Mouse (Mus musculus): ENCODE measurements around the gene Atp6v0a4. TPM values are rescaled to one million over a fixed set of nuclear protein-coding genes. Genes with fewer than 3 reads are reported as not detected.

Gene Atp6v0a4
- polyA plus RNA-seq, 1 experiment from 2014 or later: 0.38 TPM

- Histone ChIP-seq H3K4me2 (ENCODE audit: low read length) (no peak overlapping the region), H3K4me1 (ENCODE audit: control insufficient read depth in 2 of 2, insufficient read depth in 2 of 2, low read length in 2 of 2) (peaks cover 3 to 10% of the 10 kb centered on the region in 2 experiments; a peak in 2 of 4 replicates), H3K4me3 (ENCODE audit: control insufficient read depth in 1 of 2, insufficient read depth in 1 of 2, low read depth in 1 of 2, low read length in 2 of 2) (no peak overlapping the region), H3K27me3 (ENCODE audit: control insufficient read depth, insufficient read depth, low read length) (no peaks in the 10 kb centered on the region), H3K27ac (replicated peaks in 1 of 2; ENCODE audit: control insufficient read depth in 1 of 2, insufficient read depth in 1 of 2, low read depth in 2 of 2, low read length in 2 of 2) (peak overlapping the region; percentile 19 to 24; a peak in 1 of 4 replicates), H3K36me3 (ENCODE audit: control insufficient read depth, insufficient read depth, low read length) (no peaks in the 10 kb centered on the region), H3K9me3 (ENCODE audit: control insufficient read depth, low read length) (no peaks in the 10 kb centered on the region), H3K9ac (ENCODE audit: low read length) (no peak overlapping the region)
- WGBS: 70% methylated on average over 5 of the region's 5 CpGs
- ATAC-seq (ENCODE audit: insufficient number of reproducible peaks, insufficient read depth, low FRiP score, low read depth): no peak
Measured at GRCm38 (mm10) chr6:38032801-38033566, 91.4 kb downstream of the Atp6v0a4 start.

- Histone ChIP-seq H3K9me3 (ENCODE audit: control insufficient read depth, low read length) (no peaks in the 10 kb centered on the region), H3K9ac (ENCODE audit: low read length) (no peak overlapping the region), H3K27me3 (ENCODE audit: control insufficient read depth, insufficient read depth, low read length) (no peaks in the 10 kb centered on the region), H3K4me1 (ENCODE audit: control insufficient read depth in 2 of 2, insufficient read depth in 2 of 2, low read length in 2 of 2) (peaks cover 3 to 10% of the 10 kb centered on the region in 2 experiments; a peak in 2 of 4 replicates), H3K4me2 (ENCODE audit: low read length) (no peak overlapping the region), H3K27ac (replicated peaks in 1 of 2; ENCODE audit: control insufficient read depth in 1 of 2, insufficient read depth in 1 of 2, low read depth in 2 of 2, low read length in 2 of 2) (no peak overlapping the region), H3K36me3 (ENCODE audit: control insufficient read depth, insufficient read depth, low read length) (no peaks in the 10 kb centered on the region), H3K4me3 (ENCODE audit: control insufficient read depth in 1 of 2, insufficient read depth in 1 of 2, low read depth in 1 of 2, low read length in 2 of 2) (no peak overlapping the region)
- WGBS: 36% methylated on average over 7 of the region's 7 CpGs
- no peak for ATAC-seq (ENCODE audit: insufficient number of reproducible peaks, insufficient read depth, low FRiP score, low read depth)
Measured at GRCm38 (mm10) chr6:38031924-38032540, 92.4 kb downstream of the Atp6v0a4 start.

- WGBS: 47% methylated on average over 2 of the region's 2 CpGs
- Histone ChIP-seq H3K4me1 (ENCODE audit: control insufficient read depth in 2 of 2, insufficient read depth in 2 of 2, low read length in 2 of 2) (peaks cover 3 to 10% of the 10 kb centered on the region in 2 experiments; a peak in 2 of 4 replicates), H3K27me3 (ENCODE audit: control insufficient read depth, insufficient read depth, low read length) (no peaks in the 10 kb centered on the region), H3K4me3 (ENCODE audit: control insufficient read depth in 1 of 2, insufficient read depth in 1 of 2, low read depth in 1 of 2, low read length in 2 of 2) (no peak overlapping the region), H3K4me2 (ENCODE audit: low read length) (no peak overlapping the region), H3K9ac (ENCODE audit: low read length) (no peak overlapping the region), H3K27ac (replicated peaks in 1 of 2; ENCODE audit: control insufficient read depth in 1 of 2, insufficient read depth in 1 of 2, low read depth in 2 of 2, low read length in 2 of 2) (no peak overlapping the region), H3K9me3 (ENCODE audit: control insufficient read depth, low read length) (no peaks in the 10 kb centered on the region), H3K36me3 (ENCODE audit: control insufficient read depth, insufficient read depth, low read length) (no peaks in the 10 kb centered on the region)
- no peak for ATAC-seq (ENCODE audit: insufficient number of reproducible peaks, insufficient read depth, low FRiP score, low read depth)
Measured at GRCm38 (mm10) chr6:38028205-38028604, 96.2 kb downstream of the Atp6v0a4 start.

GRCm38 (mm10) chr6:38027771-38028170 is 96.6 kb downstream of the Atp6v0a4 start:
- Histone ChIP-seq H3K4me2 (ENCODE audit: low read length) (no peak overlapping the region), H3K36me3 (ENCODE audit: control insufficient read depth, insufficient read depth, low read length) (no peaks in the 10 kb centered on the region), H3K4me3 (ENCODE audit: control insufficient read depth in 1 of 2, insufficient read depth in 1 of 2, low read depth in 1 of 2, low read length in 2 of 2) (no peak overlapping the region), H3K4me1 (ENCODE audit: control insufficient read depth in 2 of 2, insufficient read depth in 2 of 2, low read length in 2 of 2) (peaks cover 3 to 9% of the 10 kb centered on the region in 2 experiments; a peak in 2 of 4 replicates), H3K9ac (ENCODE audit: low read length) (no peak overlapping the region), H3K27me3 (ENCODE audit: control insufficient read depth, insufficient read depth, low read length) (no peaks in the 10 kb centered on the region), H3K27ac (replicated peaks in 1 of 2; ENCODE audit: control insufficient read depth in 1 of 2, insufficient read depth in 1 of 2, low read depth in 2 of 2, low read length in 2 of 2) (no peak overlapping the region), H3K9me3 (ENCODE audit: control insufficient read depth, low read length) (no peaks in the 10 kb centered on the region)
- no peak for ATAC-seq (ENCODE audit: insufficient number of reproducible peaks, insufficient read depth, low FRiP score, low read depth)
- WGBS: 12% methylated on average over 1 of the region's 1 CpGs

- no peak overlapping the region for H3K4me2 ChIP-seq (ENCODE audit: low read length)
- no peak overlapping the region for H3K4me3 ChIP-seq (ENCODE audit: control insufficient read depth in 1 of 2, insufficient read depth in 1 of 2, low read depth in 1 of 2, low read length in 2 of 2)
- H3K27ac ChIP-seq (replicated peaks in 1 of 2; ENCODE audit: control insufficient read depth in 1 of 2, insufficient read depth in 1 of 2, low read depth in 2 of 2, low read length in 2 of 2): no peak overlapping the region
- no peaks in the 10 kb centered on the region for H3K27me3 ChIP-seq (ENCODE audit: control insufficient read depth, insufficient read depth, low read length)
- 28% methylated on average over 7 of the region's 7 CpGs for WGBS
- H3K4me1 ChIP-seq (ENCODE audit: control insufficient read depth in 2 of 2, insufficient read depth in 2 of 2, low read length in 2 of 2): no peaks in the 10 kb centered on the region
- no peaks in the 10 kb centered on the region for H3K36me3 ChIP-seq (ENCODE audit: control insufficient read depth, insufficient read depth, low read length)
- no peaks in the 10 kb centered on the region for H3K9me3 ChIP-seq (ENCODE audit: control insufficient read depth, low read length)
- H3K9ac ChIP-seq (ENCODE audit: low read length): no peak overlapping the region
- ATAC-seq (ENCODE audit: insufficient number of reproducible peaks, insufficient read depth, low FRiP score, low read depth): no peak
Measured at GRCm38 (mm10) chr6:38023284-38023683, 101.1 kb downstream of the Atp6v0a4 start.

- Histone ChIP-seq H3K36me3 (ENCODE audit: control insufficient read depth, insufficient read depth, low read length) (no peaks in the 10 kb centered on the region), H3K27ac (replicated peaks in 1 of 2; ENCODE audit: control insufficient read depth in 1 of 2, insufficient read depth in 1 of 2, low read depth in 2 of 2, low read length in 2 of 2) (no peak overlapping the region), H3K4me2 (ENCODE audit: low read length) (no peak overlapping the region), H3K4me1 (ENCODE audit: control insufficient read depth in 2 of 2, insufficient read depth in 2 of 2, low read length in 2 of 2) (no peaks in the 10 kb centered on the region), H3K9ac (ENCODE audit: low read length) (no peak overlapping the region), H3K4me3 (ENCODE audit: control insufficient read depth in 1 of 2, insufficient read depth in 1 of 2, low read depth in 1 of 2, low read length in 2 of 2) (no peak overlapping the region), H3K9me3 (ENCODE audit: control insufficient read depth, low read length) (no peaks in the 10 kb centered on the region), H3K27me3 (ENCODE audit: control insufficient read depth, insufficient read depth, low read length) (no peaks in the 10 kb centered on the region)
- WGBS: 78% methylated on average over 7 of the region's 7 CpGs
- ATAC-seq (ENCODE audit: insufficient number of reproducible peaks, insufficient read depth, low FRiP score, low read depth): no peak
Measured at GRCm38 (mm10) chr6:38021406-38021805, 103.0 kb downstream of the Atp6v0a4 start.

- H3K4me2 ChIP-seq (ENCODE audit: low read length): no peak overlapping the region
- H3K9ac ChIP-seq (ENCODE audit: low read length): no peak overlapping the region
- no peaks in the 10 kb centered on the region for H3K27me3 ChIP-seq (ENCODE audit: control insufficient read depth, insufficient read depth, low read length)
- H3K9me3 ChIP-seq (ENCODE audit: control insufficient read depth, low read length): no peaks in the 10 kb centered on the region
- no peak for ATAC-seq (ENCODE audit: insufficient number of reproducible peaks, insufficient read depth, low FRiP score, low read depth)
- WGBS: 90% methylated on average over 2 of the region's 2 CpGs
- H3K4me1 ChIP-seq (ENCODE audit: control insufficient read depth in 2 of 2, insufficient read depth in 2 of 2, low read length in 2 of 2): no peaks in the 10 kb centered on the region; a peak in 1 of 4 replicates
- H3K36me3 ChIP-seq (ENCODE audit: control insufficient read depth, insufficient read depth, low read length): no peaks in the 10 kb centered on the region
- no peak overlapping the region for H3K4me3 ChIP-seq (ENCODE audit: control insufficient read depth in 1 of 2, insufficient read depth in 1 of 2, low read depth in 1 of 2, low read length in 2 of 2)
- no peak overlapping the region for H3K27ac ChIP-seq (replicated peaks in 1 of 2; ENCODE audit: control insufficient read depth in 1 of 2, insufficient read depth in 1 of 2, low read depth in 2 of 2, low read length in 2 of 2)
Measured at GRCm38 (mm10) chr6:38012829-38013228, 111.6 kb downstream of the Atp6v0a4 start.
